Mouse (Mus musculus): ENCODE results near the gene Cd300lf. TPM values are rescaled to one million over a fixed set of nuclear protein-coding genes. Genes with fewer than 3 reads are reported as not detected.

Cd300lf gene
- polyA plus RNA-seq, 1 experiment = 6.9 TPM

DNA sequence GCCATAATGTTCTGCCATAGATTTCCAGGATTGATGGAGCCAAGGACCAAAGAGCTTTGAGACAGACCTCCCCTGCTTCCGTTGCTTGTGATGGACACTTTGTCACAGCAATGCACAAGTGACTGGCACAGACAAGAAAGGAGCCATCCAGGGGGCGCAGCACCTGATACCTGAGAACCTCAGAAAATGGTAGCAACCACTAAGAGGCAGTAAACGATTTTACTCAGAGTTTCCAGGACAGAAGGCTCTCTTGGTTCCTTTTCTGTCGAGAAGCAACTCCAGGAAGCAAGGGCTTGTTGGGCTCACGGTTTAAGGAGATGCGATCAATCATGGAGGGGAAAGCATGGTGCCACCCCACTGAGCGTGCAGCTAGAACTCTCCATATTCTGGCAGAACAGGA lies 47.6 kb downstream of the Cd300lf start:
- 66% methylated on average over 7 of the region's 7 CpGs for WGBS

GRCm38 (mm10) chr11:115085064-115085463 lies 48.7 kb downstream of the Cd300lf start:
- no peak for TF ChIP-seq POLR2A (IDR thresholded peaks at IDR 0.05; ENCODE audit: low read depth, low read length)
- TF ChIP-seq CTCF (IDR thresholded peaks at IDR 0.05; ENCODE audit: extremely low read depth, insufficient read length, insufficient replicate concordance, low read depth, low read length) = no peak
- Histone ChIP-seq H3K27me3 (ENCODE audit: control insufficient read depth, insufficient read depth, low read length) (no peaks in the 10 kb centered on the region), H3K4me3 (ENCODE audit: low read depth, low read length) (peak overlapping the region; percentile 39), H3K36me3 (ENCODE audit: control insufficient read depth, insufficient read depth, low read length) (no peaks in the 10 kb centered on the region), H3K27ac (ENCODE audit: insufficient read depth, low read depth, low read length) (peak overlapping the region; percentile 96), H3K4me1 (ENCODE audit: control insufficient read depth, insufficient read depth, insufficient read length, low read length) (peaks cover 16% of the 10 kb centered on the region)
- 37% methylated on average over 8 of the region's 8 CpGs for WGBS

More for the DNA sequence above, 47.6 kb downstream of the Cd300lf start:
- Histone ChIP-seq H3K36me3 (ENCODE audit: control insufficient read depth, insufficient read depth, low read length) (no peaks in the 10 kb centered on the region), H3K27ac (ENCODE audit: insufficient read depth, low read depth, low read length) (no peak overlapping the region), H3K4me3 (ENCODE audit: low read depth, low read length) (no peak overlapping the region), H3K27me3 (ENCODE audit: control insufficient read depth, insufficient read depth, low read length) (no peaks in the 10 kb centered on the region; the same call in 1 of the 2 replicates), H3K4me1 (ENCODE audit: control insufficient read depth, insufficient read depth, insufficient read length, low read length) (peaks cover 16% of the 10 kb centered on the region)
- TF ChIP-seq POLR2A (IDR thresholded peaks at IDR 0.05; ENCODE audit: low read depth, low read length) (no peak), CTCF (IDR thresholded peaks at IDR 0.05; ENCODE audit: extremely low read depth, insufficient read length, insufficient replicate concordance, low read depth, low read length) (no peak)

- Histone ChIP-seq H3K27ac (ENCODE audit: insufficient read depth, low read depth, low read length) (peak overlapping the region; percentile 96), H3K4me3 (ENCODE audit: low read depth, low read length) (peak overlapping the region; percentile 39), H3K4me1 (ENCODE audit: control insufficient read depth, insufficient read depth, insufficient read length, low read length) (peaks cover 16% of the 10 kb centered on the region), H3K27me3 (ENCODE audit: control insufficient read depth, insufficient read depth, low read length) (no peaks in the 10 kb centered on the region), H3K36me3 (ENCODE audit: control insufficient read depth, insufficient read depth, low read length) (no peaks in the 10 kb centered on the region)
- 21% methylated on average over 12 of the region's 12 CpGs for WGBS
- TF ChIP-seq POLR2A (IDR thresholded peaks at IDR 0.05; ENCODE audit: low read depth, low read length) = no peak
- TF ChIP-seq CTCF (IDR thresholded peaks at IDR 0.05; ENCODE audit: extremely low read depth, insufficient read length, insufficient replicate concordance, low read depth, low read length) = no peak
Measured at GRCm38 (mm10) chr11:115084595-115084994, 49.2 kb downstream of the Cd300lf start.

DNA sequence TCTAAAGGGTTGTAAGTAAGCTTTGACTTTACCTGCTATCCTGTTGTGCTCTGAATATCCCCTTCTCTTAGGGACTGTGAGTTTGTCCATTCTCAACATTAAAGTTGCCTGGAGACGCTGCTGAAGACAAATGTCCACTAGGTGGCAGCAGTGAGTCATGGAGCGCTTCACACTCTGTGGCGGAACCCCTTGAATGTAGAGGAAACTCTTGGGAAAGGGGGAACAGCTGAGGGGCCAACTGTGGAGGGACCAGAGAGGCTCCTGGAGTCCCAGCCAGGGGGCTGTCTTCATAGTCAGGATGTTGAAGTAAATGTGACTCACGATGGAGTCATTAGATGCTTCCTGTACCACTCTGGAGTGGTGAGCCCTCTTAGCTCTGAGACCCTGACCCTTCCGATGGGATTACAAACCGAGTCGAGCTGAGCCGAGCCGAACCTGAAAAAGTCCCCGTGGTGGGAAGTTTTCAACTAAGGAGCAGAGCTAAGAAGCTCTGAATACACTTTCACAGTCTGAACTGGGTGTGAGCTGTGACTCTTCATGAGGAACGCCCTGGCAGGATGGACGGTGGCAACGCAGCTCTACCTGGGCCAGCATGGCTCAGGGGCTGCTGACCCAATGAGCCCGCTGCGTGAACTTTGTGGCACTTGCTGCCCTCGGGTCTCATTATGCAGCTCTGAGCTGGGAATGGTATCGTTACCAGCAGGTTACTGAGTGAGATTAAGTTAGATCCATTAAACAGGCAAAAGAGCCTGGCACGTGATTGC lies 50.2 kb downstream of the Cd300lf start:
- no peaks in the 10 kb centered on the region for H3K27me3 ChIP-seq (ENCODE audit: control insufficient read depth, insufficient read depth, low read length)
- H3K27ac ChIP-seq (ENCODE audit: insufficient read depth, low read depth, low read length) = peak overlapping the region; percentile 66
- H3K4me1 ChIP-seq (ENCODE audit: control insufficient read depth, insufficient read depth, insufficient read length, low read length) = peaks cover 16% of the 10 kb centered on the region
- WGBS = 29% methylated on average over 18 of the region's 18 CpGs
- TF ChIP-seq POLR2A (IDR thresholded peaks at IDR 0.05; ENCODE audit: low read depth, low read length) (no peak), CTCF (IDR thresholded peaks at IDR 0.05; ENCODE audit: extremely low read depth, insufficient read length, insufficient replicate concordance, low read depth, low read length) (peak; percentile 96; the same call in 1 of the 2 replicates)
- H3K36me3 ChIP-seq (ENCODE audit: control insufficient read depth, insufficient read depth, low read length) = no peaks in the 10 kb centered on the region
- no peak overlapping the region for H3K4me3 ChIP-seq (ENCODE audit: low read depth, low read length)

- Histone ChIP-seq H3K27me3 (ENCODE audit: control insufficient read depth, insufficient read depth, low read length) (no peaks in the 10 kb centered on the region), H3K4me3 (ENCODE audit: low read depth, low read length) (no peak overlapping the region), H3K27ac (ENCODE audit: insufficient read depth, low read depth, low read length) (no peak overlapping the region), H3K4me1 (ENCODE audit: control insufficient read depth, insufficient read depth, insufficient read length, low read length) (peaks cover 16% of the 10 kb centered on the region), H3K36me3 (ENCODE audit: control insufficient read depth, insufficient read depth, low read length) (no peaks in the 10 kb centered on the region)
- TF ChIP-seq CTCF (IDR thresholded peaks at IDR 0.05; ENCODE audit: extremely low read depth, insufficient read length, insufficient replicate concordance, low read depth, low read length) (no peak), POLR2A (IDR thresholded peaks at IDR 0.05; ENCODE audit: low read depth, low read length) (no peak)
- 66% methylated on average over 6 of the region's 6 CpGs for WGBS
Measured at GRCm38 (mm10) chr11:115082196-115082595, 51.6 kb downstream of the Cd300lf start.

DNA sequence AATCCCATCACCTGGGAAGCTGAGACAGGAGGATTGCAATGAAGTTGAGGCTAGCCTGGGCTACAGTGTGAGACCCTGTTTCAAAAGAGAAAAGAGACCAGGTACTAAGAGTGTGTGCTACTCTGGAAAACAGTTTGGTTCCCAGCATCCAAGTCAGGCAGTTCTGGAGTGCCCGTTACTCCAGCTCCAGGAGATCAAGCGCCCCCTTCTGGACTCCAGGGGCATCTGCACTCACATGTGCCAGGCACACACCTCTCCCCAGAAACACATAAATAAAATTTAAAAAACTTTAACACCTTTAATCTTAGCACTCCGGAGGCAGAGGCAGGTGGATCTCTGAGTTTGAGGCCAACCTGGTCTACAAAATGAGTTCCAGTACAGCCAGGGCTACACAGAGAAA lies 52.4 kb downstream of the Cd300lf start:
- Histone ChIP-seq H3K27me3 (ENCODE audit: control insufficient read depth, insufficient read depth, low read length) (no peaks in the 10 kb centered on the region), H3K36me3 (ENCODE audit: control insufficient read depth, insufficient read depth, low read length) (no peaks in the 10 kb centered on the region), H3K27ac (ENCODE audit: insufficient read depth, low read depth, low read length) (no peak overlapping the region), H3K4me1 (ENCODE audit: control insufficient read depth, insufficient read depth, insufficient read length, low read length) (peaks cover 16% of the 10 kb centered on the region), H3K4me3 (ENCODE audit: low read depth, low read length) (no peak overlapping the region)
- 61% methylated on average over 3 of the region's 3 CpGs for WGBS
- no peak for TF ChIP-seq POLR2A (IDR thresholded peaks at IDR 0.05; ENCODE audit: low read depth, low read length)
- TF ChIP-seq CTCF (IDR thresholded peaks at IDR 0.05; ENCODE audit: extremely low read depth, insufficient read length, insufficient replicate concordance, low read depth, low read length) = no peak

DNA sequence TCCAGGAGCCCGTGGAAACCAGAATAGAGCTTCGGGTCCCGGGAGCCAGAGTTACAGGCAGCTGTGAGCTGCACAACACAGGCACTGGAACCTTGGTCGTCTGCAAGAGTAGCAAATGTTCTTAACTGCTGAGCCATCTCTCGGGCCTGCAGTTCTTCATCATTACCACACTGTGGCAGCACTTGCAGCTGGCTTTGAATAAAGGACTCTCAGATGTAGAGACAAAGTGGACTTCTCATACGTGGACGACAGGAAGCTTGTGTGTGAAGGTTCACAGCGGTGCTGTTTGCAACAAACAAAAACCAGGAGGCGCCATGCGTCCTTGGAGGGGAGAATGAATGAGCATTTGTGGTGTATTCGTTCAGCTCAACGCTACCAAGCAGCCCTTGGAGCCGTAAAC lies 52.9 kb downstream of the Cd300lf start:
- H3K36me3 ChIP-seq (ENCODE audit: control insufficient read depth, insufficient read depth, low read length) = no peaks in the 10 kb centered on the region
- TF ChIP-seq CTCF (IDR thresholded peaks at IDR 0.05; ENCODE audit: extremely low read depth, insufficient read length, insufficient replicate concordance, low read depth, low read length) (peak; percentile 62; the same call in 1 of the 2 replicates), POLR2A (IDR thresholded peaks at IDR 0.05; ENCODE audit: low read depth, low read length) (no peak)
- WGBS = 30% methylated on average over 13 of the region's 13 CpGs
- no peak overlapping the region for H3K4me3 ChIP-seq (ENCODE audit: low read depth, low read length)
- no peaks in the 10 kb centered on the region for H3K27me3 ChIP-seq (ENCODE audit: control insufficient read depth, insufficient read depth, low read length)
- H3K27ac ChIP-seq (ENCODE audit: insufficient read depth, low read depth, low read length) = no peak overlapping the region
- peaks cover 16% of the 10 kb centered on the region for H3K4me1 ChIP-seq (ENCODE audit: control insufficient read depth, insufficient read depth, insufficient read length, low read length)

Data from small intestine, adult 2 months (tissue).